Mouse (Mus musculus) hindbrain, embryonic 10.5 days (tissue): ENCODE measurements around the gene Ube2e3. TPM values are rescaled to one million over a fixed set of nuclear protein-coding genes. Genes with fewer than 3 reads are reported as not detected.

ENCODE experiments used
- DNase-seq: peaks from one replicate; pipeline ENCODE4 v3.0.0-alpha.2; 2017; ENCODE audit warnings: low spot score
- H3K27ac ChIP-seq: fragments of 300-500 bp; sonication (generic); 2 replicates; pipeline ENCODE4 v1.5.1; 2016; ENCODE audit warnings: mild to moderate bottlenecking, moderate library complexity
- H3K27me3 ChIP-seq: fragments of 300-500 bp; sonication (generic); 2 replicates; pipeline ENCODE4 v1.6.1; 2016; ENCODE audit warnings: mild to moderate bottlenecking; ENCODE audit not compliant: poor library complexity, insufficient read depth, severe bottlenecking
- H3K36me3 ChIP-seq: fragments of 300-500 bp; sonication (generic); 2 replicates; pipeline ENCODE4 v1.6.1; 2016; ENCODE audit warnings: mild to moderate bottlenecking, moderate library complexity
- H3K4me1 ChIP-seq: fragments of 300-500 bp; sonication (generic); replicated peaks from 2 replicates; pipeline ENCODE4 v1.6.1; 2016; ENCODE audit warnings: mild to moderate bottlenecking
- H3K4me3 ChIP-seq: fragments of 300-500 bp; sonication (generic); 2 replicates; pipeline ENCODE4 v1.5.1; 2016; ENCODE audit warnings: mild to moderate bottlenecking, moderate library complexity
- H3K9me3 ChIP-seq: fragments of 300-500 bp; sonication (generic); 2 replicates; pipeline ENCODE4 v1.6.1; 2016; ENCODE audit warnings: mild to moderate bottlenecking, moderate library complexity
- WGBS: fragments of 180-500 bp; shearing (Covaris S2); methylation state at CpG from one replicate; pipeline ENCODE4 v1.1.7; 2016; 5-methylcytosine and 5-hydroxymethylcytosine counted together
- polyA plus RNA-seq: library from polyadenylated mRNA; unstranded; fragments of >200 nt; fragmentation: Nextera tagmentation; extraction: Ambion mirVana; gene quantifications from 2 replicates; pipeline ENCODE4 v1.2.1, GENCODE M21; 2016

The Ube2e3 gene
- polyA plus RNA-seq, 1 experiment from 2014 or later: 248 TPM

- peaks cover 7% of the 10 kb centered on the region for H3K36me3 ChIP-seq
- H3K27ac ChIP-seq: peak overlapping the region; percentile 100
- no peaks in the 10 kb centered on the region for H3K27me3 ChIP-seq
- no peaks in the 10 kb centered on the region for H3K9me3 ChIP-seq
- peak; percentile 87 for DNase-seq
- WGBS: under 1% methylated on average over 95 of the region's 114 CpGs
- H3K4me3 ChIP-seq: peak overlapping the region; percentile 79
- peaks cover 45% of the 10 kb centered on the region for H3K4me1 ChIP-seq
Measured at GRCm38 (mm10) chr2:78868951-78869720, 1.2 kb downstream of the Ube2e3 start.

GRCm38 (mm10) chr2:78869721-78870442 lies 2.0 kb downstream of the Ube2e3 start:
- Histone ChIP-seq H3K27ac (peak overlapping the region; percentile 100), H3K9me3 (no peaks in the 10 kb centered on the region), H3K36me3 (peaks cover 7% of the 10 kb centered on the region), H3K27me3 (no peaks in the 10 kb centered on the region), H3K4me3 (peak overlapping the region; percentile 79), H3K4me1 (peaks cover 49% of the 10 kb centered on the region)
- peak; percentile 38 for DNase-seq
- WGBS: 5% methylated on average over 35 of the region's 35 CpGs

GRCm38 (mm10) chr2:78870443-78871025 lies 2.6 kb downstream of the Ube2e3 start:
- 22% methylated on average over 10 of the region's 10 CpGs for WGBS
- Histone ChIP-seq H3K36me3 (peaks cover 9% of the 10 kb centered on the region), H3K4me3 (peak overlapping the region; percentile 79), H3K27me3 (no peaks in the 10 kb centered on the region), H3K9me3 (no peaks in the 10 kb centered on the region), H3K27ac (peak overlapping the region; percentile 100), H3K4me1 (peaks cover 52% of the 10 kb centered on the region)
- DNase-seq: peak; percentile 27

- Histone ChIP-seq H3K9me3 (no peaks in the 10 kb centered on the region), H3K4me1 (peaks cover 52% of the 10 kb centered on the region), H3K36me3 (peaks cover 10% of the 10 kb centered on the region), H3K27me3 (no peaks in the 10 kb centered on the region), H3K4me3 (peak overlapping the region; percentile 79), H3K27ac (peak overlapping the region; percentile 100)
- DNase-seq: peak; percentile 28
- WGBS: 42% methylated on average over 8 of the region's 8 CpGs
Measured at GRCm38 (mm10) chr2:78871971-78872860, 4.3 kb downstream of the Ube2e3 start.

GRCm38 (mm10) chr2:78873946-78874345 lies 6.0 kb downstream of the Ube2e3 start:
- H3K27ac ChIP-seq: no peak overlapping the region
- no peak for DNase-seq
- 58% methylated on average over 2 of the region's 2 CpGs for WGBS
- peaks cover 10% of the 10 kb centered on the region for H3K36me3 ChIP-seq
- H3K9me3 ChIP-seq: no peaks in the 10 kb centered on the region
- H3K27me3 ChIP-seq: no peaks in the 10 kb centered on the region
- H3K4me3 ChIP-seq: peak overlapping the region; percentile 79
- peaks cover 45% of the 10 kb centered on the region for H3K4me1 ChIP-seq

- DNase-seq: no peak
- H3K9me3 ChIP-seq: no peaks in the 10 kb centered on the region
Measured at GRCm38 (mm10) chr2:78876002-78876401, 8.1 kb downstream of the Ube2e3 start.

GRCm38 (mm10) chr2:78882068-78882467 lies 14.1 kb downstream of the Ube2e3 start:
- Histone ChIP-seq H3K27me3 (no peaks in the 10 kb centered on the region), H3K4me3 (no peak overlapping the region), H3K27ac (no peak overlapping the region), H3K4me1 (peaks cover 18% of the 10 kb centered on the region; the same call in 1 of the 2 replicates), H3K9me3 (no peaks in the 10 kb centered on the region), H3K36me3 (no peaks in the 10 kb centered on the region)
- no peak for DNase-seq
- 72% methylated on average over 1 of the region's 1 CpGs for WGBS

More at GRCm38 (mm10) chr2:78876002-78876401, 8.1 kb downstream of the Ube2e3 start:
- peaks cover 6% of the 10 kb centered on the region for H3K36me3 ChIP-seq
- no peak overlapping the region for H3K4me3 ChIP-seq
- peaks cover 38% of the 10 kb centered on the region for H3K4me1 ChIP-seq
- no peaks in the 10 kb centered on the region for H3K27me3 ChIP-seq
- no peak overlapping the region for H3K27ac ChIP-seq

- DNase-seq: no peak
- H3K4me3 ChIP-seq: no peak overlapping the region
- no peak overlapping the region for H3K27ac ChIP-seq
- peaks cover 22% of the 10 kb centered on the region; the same call in 1 of the 2 replicates for H3K4me1 ChIP-seq
- no peaks in the 10 kb centered on the region for H3K27me3 ChIP-seq
- 93% methylated on average over 3 of the region's 3 CpGs for WGBS
- H3K36me3 ChIP-seq: no peaks in the 10 kb centered on the region
- H3K9me3 ChIP-seq: no peaks in the 10 kb centered on the region
Measured at GRCm38 (mm10) chr2:78882743-78883433, 15.0 kb downstream of the Ube2e3 start.

GRCm38 (mm10) chr2:78886446-78886845 lies 18.5 kb downstream of the Ube2e3 start:
- no peak for DNase-seq
- no peaks in the 10 kb centered on the region for H3K27me3 ChIP-seq
- WGBS: 78% methylated on average over 2 of the region's 2 CpGs
- no peak overlapping the region for H3K27ac ChIP-seq
- H3K36me3 ChIP-seq: no peaks in the 10 kb centered on the region
- H3K4me3 ChIP-seq: no peak overlapping the region
- peaks cover 27% of the 10 kb centered on the region; the same call in 1 of the 2 replicates for H3K4me1 ChIP-seq
- no peaks in the 10 kb centered on the region for H3K9me3 ChIP-seq

- H3K4me1 ChIP-seq: 0 out of 2 replicates have a peak, but pooled peaks cover 18% of the 10 kb centered on the region
- no peaks in the 10 kb centered on the region for H3K36me3 ChIP-seq
- H3K9me3 ChIP-seq: no peaks in the 10 kb centered on the region
- WGBS: 60% methylated on average over 3 of the region's 3 CpGs
- no peak overlapping the region for H3K4me3 ChIP-seq
- H3K27ac ChIP-seq: no peak overlapping the region
- H3K27me3 ChIP-seq: no peaks in the 10 kb centered on the region
- DNase-seq: no peak
Measured at GRCm38 (mm10) chr2:78888190-78888589, 20.3 kb downstream of the Ube2e3 start.

- H3K27me3 ChIP-seq: no peaks in the 10 kb centered on the region
- no peaks in the 10 kb centered on the region for H3K36me3 ChIP-seq
- no peak overlapping the region for H3K4me3 ChIP-seq
- no peaks in the 10 kb centered on the region for H3K9me3 ChIP-seq
- no peak for DNase-seq
- H3K27ac ChIP-seq: no peak overlapping the region
- WGBS: 91% methylated on average over 2 of the region's 2 CpGs
- 0 out of 2 replicates have a peak, but pooled peaks cover 2% of the 10 kb centered on the region for H3K4me1 ChIP-seq
Measured at GRCm38 (mm10) chr2:78895216-78895615, 27.3 kb downstream of the Ube2e3 start.

GRCm38 (mm10) chr2:78905916-78906315 lies 38.0 kb downstream of the Ube2e3 start:
- no peak for DNase-seq
- 75% methylated on average over 3 of the region's 3 CpGs for WGBS

More at GRCm38 (mm10) chr2:78905916-78906315, 38.0 kb downstream of the Ube2e3 start:
- peaks cover 3% of the 10 kb centered on the region; the same call in 1 of the 2 replicates for H3K4me1 ChIP-seq
- no peaks in the 10 kb centered on the region for H3K36me3 ChIP-seq
- no peaks in the 10 kb centered on the region for H3K9me3 ChIP-seq
- no peaks in the 10 kb centered on the region for H3K27me3 ChIP-seq
- H3K27ac ChIP-seq: no peak overlapping the region
- no peak overlapping the region for H3K4me3 ChIP-seq
